Mouse (Mus musculus) bone marrow macrophage, adult 2 months (primary cell): Measurements from ENCODE around the gene Tdrd9.

Experiments
- CTCF ChIP-seq: IDR thresholded peaks from 2 replicates; pipeline ENCODE4 v1.5.1; 2012; ENCODE audit warnings: low read depth, mild to moderate bottlenecking, low read length, moderate library complexity
- POLR2A ChIP-seq: IDR thresholded peaks from 2 replicates; pipeline ENCODE4 v1.6.1; 2012; ENCODE audit warnings: mild to moderate bottlenecking, low read depth, low read length, borderline replicate concordance

- TF ChIP-seq CTCF (no peak), POLR2A (no peak)
Measured at GRCm38 (mm10) chr12:112013271-112013801, 42.0 kb downstream of the Tdrd9 start.
